8 mouse cellular contexts compared by ENCODE assay signal in genomic region chr11:102406900-102407833, GRCm38 (mm10). TPM values are rescaled to one million over a fixed set of nuclear protein-coding genes. Genes with fewer than 3 reads are reported as not detected.
A peak's percentile ranks its signal among the peaks of the same experiment; 100 is the strongest.
DNase-seq lines count a peak whose midpoint lies in the region; ATAC-seq and TF ChIP-seq lines count a peak whose summit lies in the region.

No protein-coding gene starts in this region.

- H3K27ac ChIP-seq in bone marrow macrophage, adult 2 months (ENCODE audit: insufficient read depth, low read depth, low read length): peak overlapping the region; percentile 86
- peak overlapping the region; percentile 94 for H3K27ac ChIP-seq in embryonic facial prominence, embryonic 15.5 days (replicated peaks)
- peak overlapping the region; percentile 97 for H3K27ac ChIP-seq in kidney, embryonic 14.5 days (ENCODE audit: low read depth, low read length)
- H3K27ac ChIP-seq in liver, adult 2 months (replicated peaks; ENCODE audit: insufficient read depth, low read depth, low read length): peak overlapping the region; percentile 99

- peak overlapping the region; percentile 87 for H3K4me2 ChIP-seq in embryonic facial prominence, embryonic 15.5 days (replicated peaks)
- peak overlapping the region; percentile 76 for H3K4me2 ChIP-seq in kidney, embryonic 14.5 days (replicated peaks; ENCODE audit: low read depth, low read length)

- no peaks in the 10 kb centered on the region for H3K27me3 ChIP-seq in C2C12 (ENCODE audit: control insufficient read depth, insufficient read depth, insufficient read length)
- no peaks in the 10 kb centered on the region; the same call in 1 of the 2 replicates for H3K27me3 ChIP-seq in embryonic facial prominence, embryonic 15.5 days
- H3K27me3 ChIP-seq in kidney, embryonic 14.5 days (ENCODE audit: control insufficient read depth, insufficient read depth, low read length): no peaks in the 10 kb centered on the region
- H3K27me3 ChIP-seq in liver, adult 2 months (ENCODE audit: control insufficient read depth, insufficient read depth, low read length): no peaks in the 10 kb centered on the region

- peak; percentile 89 to 90 for DNase-seq in heart, adult 9 months (ENCODE audit: low spot score in 2 of 2)
- peak; percentile 90 for DNase-seq in liver, adult 2 months (ENCODE audit: extremely low read depth, low read depth, low spot score)
- DNase-seq in spleen, postnatal 14 days (ENCODE audit: low spot score in 2 of 2): peak; percentile 93 to 96

- H3K36me3 ChIP-seq in C2C12 (ENCODE audit: control insufficient read depth, insufficient read depth): peaks cover 13% of the 10 kb centered on the region
- peaks cover 27% of the 10 kb centered on the region for H3K36me3 ChIP-seq in embryonic facial prominence, embryonic 15.5 days
- H3K36me3 ChIP-seq in kidney, embryonic 14.5 days (ENCODE audit: control insufficient read depth, insufficient read depth, low read length): peaks cover 24% of the 10 kb centered on the region
- H3K36me3 ChIP-seq in liver, adult 2 months (ENCODE audit: control insufficient read depth, insufficient read depth, low read length): peaks cover 15% of the 10 kb centered on the region

- peaks cover 15% of the 10 kb centered on the region for H3K79me2 ChIP-seq in C2C12 (ENCODE audit: control insufficient read depth, insufficient read depth)
- H3K79me2 ChIP-seq in liver, adult 2 months (ENCODE audit: control insufficient read depth, insufficient read depth, low read length): peaks cover 7% of the 10 kb centered on the region; the same call in 1 of the 2 replicates

- H3K79me3 ChIP-seq in C2C12 (ENCODE audit: low read depth): peaks cover 8% of the 10 kb centered on the region

- ATAC-seq in embryonic facial prominence, embryonic 15.5 days (ENCODE audit: insufficient number of reproducible peaks, low FRiP score, low TSS enrichment, low read depth): peak; percentile 84
- ATAC-seq in kidney, embryonic 14.5 days (ENCODE audit: low FRiP score, low TSS enrichment): peak; percentile 75
- peak; percentile 32 for ATAC-seq in monocyte, adult 5-6 weeks (replicated peaks; ENCODE audit: insufficient number of reproducible peaks, low FRiP score, low TSS enrichment, poor library complexity, severe bottlenecking)

- H3K9me3 ChIP-seq in embryonic facial prominence, embryonic 15.5 days (replicated peaks): no peaks in the 10 kb centered on the region
- H3K9me3 ChIP-seq in kidney, embryonic 14.5 days (ENCODE audit: control insufficient read depth, low read length): no peaks in the 10 kb centered on the region

- under 1% methylated on average over 85 of the region's 85 CpGs for WGBS in embryonic facial prominence, embryonic 15.5 days
- under 1% methylated on average over 71 of the region's 85 CpGs for WGBS in kidney, embryonic 14.5 days
- under 1% methylated on average over 85 of the region's 85 CpGs for WGBS in liver, adult 2 months

- H3ac ChIP-seq in C2C12 (ENCODE audit: control insufficient read depth, insufficient read length, low read depth): peak overlapping the region; percentile 73

- H3K4me1 ChIP-seq in bone marrow macrophage, adult 2 months (ENCODE audit: control insufficient read depth, insufficient read depth, low read length): peaks cover 21% of the 10 kb centered on the region
- peaks cover 45% of the 10 kb centered on the region for H3K4me1 ChIP-seq in embryonic facial prominence, embryonic 15.5 days
- peaks cover 18% of the 10 kb centered on the region for H3K4me1 ChIP-seq in kidney, embryonic 14.5 days (ENCODE audit: control insufficient read depth, insufficient read depth, low read length)
- H3K4me1 ChIP-seq in liver, adult 2 months (ENCODE audit: control insufficient read depth, insufficient read depth, low read length): peaks cover 26% of the 10 kb centered on the region

- TF ChIP-seq POLR2A in bone marrow macrophage, adult 2 months (IDR thresholded peaks at IDR 0.05; ENCODE audit: borderline replicate concordance, low read depth, low read length): no peak
- TF ChIP-seq POLR2A in liver, adult 2 months (IDR thresholded peaks at IDR 0.05; ENCODE audit: extremely low read depth, insufficient read depth, low read length): peak; percentile 59; the same call in 1 of the 2 replicates

- peak overlapping the region; percentile 73 for H3K9ac ChIP-seq in embryonic facial prominence, embryonic 15.5 days
- peak overlapping the region; percentile 86 for H3K9ac ChIP-seq in kidney, embryonic 14.5 days (ENCODE audit: low read depth, low read length)
- H3K9ac ChIP-seq in liver, adult 2 months (ENCODE audit: low read depth, low read length): peak overlapping the region; percentile 97

- peak overlapping the region; percentile 80 for H3K4me3 ChIP-seq in C2C12 (ENCODE audit: insufficient read depth, poor library complexity, severe bottlenecking)
- peak overlapping the region; percentile 95 for H3K4me3 ChIP-seq in bone marrow macrophage, adult 2 months (ENCODE audit: insufficient read depth, low read length)
- H3K4me3 ChIP-seq in embryonic facial prominence, embryonic 15.5 days (replicated peaks): peak overlapping the region; percentile 77
- peak overlapping the region; percentile 78 for H3K4me3 ChIP-seq in kidney, embryonic 14.5 days (ENCODE audit: low read length)
- H3K4me3 ChIP-seq in liver, adult 2 months (ENCODE audit: insufficient read depth, low read depth, low read length): peak overlapping the region; percentile 90

- no peak for TF ChIP-seq CTCF in C2C12 (IDR thresholded peaks at IDR 0.05; ENCODE audit: control insufficient read depth, insufficient read depth, insufficient read length)
- TF ChIP-seq CTCF in bone marrow macrophage, adult 2 months (IDR thresholded peaks at IDR 0.05; ENCODE audit: low read depth, low read length): no peak
- no peak for TF ChIP-seq CTCF in liver, adult 2 months (IDR thresholded peaks at IDR 0.05; ENCODE audit: low read depth, low read length)

TF ChIP-seq in C2C12, 6 proteins besides CTCF, POLR2A, EP300 and RAD21:
- no peak for TF ChIP-seq MYOD1 (IDR thresholded peaks at IDR 0.05; ENCODE audit: control insufficient read depth, insufficient read length, low read depth)
- peak; percentile 88 for TF ChIP-seq MAX (IDR thresholded peaks at IDR 0.05)

RNA-seq across cellular contexts. Expression of gene Slc25a39, which starts 0.6 kb away (rescaled TPM):
- polyA plus RNA-seq in C2C12 (2012; fragmentation: generic; extraction: Trizol): 174 TPM
- polyA plus RNA-seq in bone marrow macrophage, adult 2 months (2012; ENCODE audit: insufficient read depth, insufficient read length, missing spikeins): 133 and 173 TPM in 2 replicates
- 197 and 199 TPM in 2 replicates for polyA plus RNA-seq in embryonic facial prominence, embryonic 15.5 days (2015; fragmentation: Nextera tagmentation; extraction: Ambion mirVana)
- polyA plus RNA-seq in kidney, embryonic 14.5 days (2014; fragmentation: Nextera tagmentation; extraction: Ambion mirVana): 224 and 274 TPM in 2 replicates
- 181 and 243 TPM in 2 replicates for total RNA-seq in liver, adult 2 months (2014; rRNA removed)
- 1,099 and 1,182 TPM in 2 replicates for polyA plus RNA-seq in liver, adult 2 months (2012; rRNA removed)
- 20.2 to 30.1 TPM (median 25.0 TPM) in 3 replicates for total RNA-seq in monocyte, adult 5-6 weeks (2017)

RNA-seq across cellular contexts. Expression of gene Rundc3a, which starts 14.0 kb away (rescaled TPM):
- polyA plus RNA-seq in C2C12 (2012; fragmentation: generic; extraction: Trizol): 2.2 TPM
- not detected in 2 replicates for polyA plus RNA-seq in bone marrow macrophage, adult 2 months (2012; ENCODE audit: insufficient read depth, insufficient read length, missing spikeins)
- 7.5 and 8.3 TPM in 2 replicates for polyA plus RNA-seq in embryonic facial prominence, embryonic 15.5 days (2015; fragmentation: Nextera tagmentation; extraction: Ambion mirVana)
- 1.7 and 1.9 TPM in 2 replicates for polyA plus RNA-seq in kidney, embryonic 14.5 days (2014; fragmentation: Nextera tagmentation; extraction: Ambion mirVana)
- 1.0 and 2.5 TPM in 2 replicates for total RNA-seq in liver, adult 2 months (2014; rRNA removed)
- polyA plus RNA-seq in liver, adult 2 months (2012; rRNA removed): 1.2 and 2.1 TPM in 2 replicates
- 4.8 TPM in 1 of 3 replicates, not detected in the others for total RNA-seq in monocyte, adult 5-6 weeks (2017)

RNA-seq across cellular contexts. Expression of gene Grn, which starts 22.9 kb away (rescaled TPM):
- polyA plus RNA-seq in C2C12 (2012; fragmentation: generic; extraction: Trizol): 79.1 TPM
- 1,924 and 2,101 TPM in 2 replicates for polyA plus RNA-seq in bone marrow macrophage, adult 2 months (2012; ENCODE audit: insufficient read depth, insufficient read length, missing spikeins)
- polyA plus RNA-seq in embryonic facial prominence, embryonic 15.5 days (2015; fragmentation: Nextera tagmentation; extraction: Ambion mirVana): 196 and 199 TPM in 2 replicates
- polyA plus RNA-seq in kidney, embryonic 14.5 days (2014; fragmentation: Nextera tagmentation; extraction: Ambion mirVana): 81.0 and 103 TPM in 2 replicates
- total RNA-seq in liver, adult 2 months (2014; rRNA removed): 53.7 and 88.7 TPM in 2 replicates
- polyA plus RNA-seq in liver, adult 2 months (2012; rRNA removed): 155 and 176 TPM in 2 replicates
- 62.3 to 97.9 TPM (median 97.8 TPM) in 3 replicates for total RNA-seq in monocyte, adult 5-6 weeks (2017)

RNA-seq across cellular contexts. Expression of gene Fam171a2, which starts 40.3 kb away (rescaled TPM):
- polyA plus RNA-seq in C2C12 (2012; fragmentation: generic; extraction: Trizol): 6.3 TPM
- polyA plus RNA-seq in bone marrow macrophage, adult 2 months (2012; ENCODE audit: insufficient read depth, insufficient read length, missing spikeins): not detected in 2 replicates
- 8.5 and 9.7 TPM in 2 replicates for polyA plus RNA-seq in embryonic facial prominence, embryonic 15.5 days (2015; fragmentation: Nextera tagmentation; extraction: Ambion mirVana)
- 12.3 and 14.7 TPM in 2 replicates for polyA plus RNA-seq in kidney, embryonic 14.5 days (2014; fragmentation: Nextera tagmentation; extraction: Ambion mirVana)
- 0.81 and 1.0 TPM in 2 replicates for total RNA-seq in liver, adult 2 months (2014; rRNA removed)
- polyA plus RNA-seq in liver, adult 2 months (2012; rRNA removed): 1.4 and 1.8 TPM in 2 replicates
- not detected in 3 replicates for total RNA-seq in monocyte, adult 5-6 weeks (2017)

RNA-seq across cellular contexts. Expression of gene Slc4a1, which starts 41.2 kb away (rescaled TPM):
- polyA plus RNA-seq in C2C12 (2012; fragmentation: generic; extraction: Trizol): not detected
- polyA plus RNA-seq in bone marrow macrophage, adult 2 months (2012; ENCODE audit: insufficient read depth, insufficient read length, missing spikeins): not detected in 2 replicates
- polyA plus RNA-seq in embryonic facial prominence, embryonic 15.5 days (2015; fragmentation: Nextera tagmentation; extraction: Ambion mirVana): 5.0 and 5.2 TPM in 2 replicates
- 3.0 and 3.3 TPM in 2 replicates for polyA plus RNA-seq in kidney, embryonic 14.5 days (2014; fragmentation: Nextera tagmentation; extraction: Ambion mirVana)
- total RNA-seq in liver, adult 2 months (2014; rRNA removed): 0.07 and 0.65 TPM in 2 replicates
- 0.07 and 0.10 TPM in 2 replicates for polyA plus RNA-seq in liver, adult 2 months (2012; rRNA removed)
- 2.2 to 10.4 TPM (median 8.0 TPM) in 3 replicates for total RNA-seq in monocyte, adult 5-6 weeks (2017)

Comparison
In these comparisons a context has a peak if more than half of its experiments do, and no peak if none do; other contexts are left out.
1. Peak in every context shown above with its lines: DNase-seq, ATAC-seq, H3K4me3 ChIP-seq and H3K27ac ChIP-seq.
2. ATAC-seq: peak in every context shown above with its lines; median percentile 84 in embryonic facial prominence, embryonic 15.5 days; 75 in kidney, embryonic 14.5 days; 32 in monocyte, adult 5-6 weeks.